Mouse (Mus musculus): Measurements from ENCODE around the gene Cfap126.
"Not testable (repeated sequence)": the region's sequence is repeated elsewhere in the genome, so short reads cannot be mapped to it uniquely, and the experiment has no call there.

- TF ChIP-seq CTCF (IDR thresholded peaks at IDR 0.05; ENCODE audit: low read depth, low read length); GATA1 (IDR thresholded peaks at IDR 0.05; ENCODE audit: borderline replicate concordance, low read length): not testable (repeated sequence)
Measured at GRCm38 (mm10) chr1:171069508-171069907, 44.2 kb upstream of the Cfap126 start.

All from G1E (cell line).